Mouse (Mus musculus): ENCODE data around the gene Hint1. TPM values are rescaled to one million over a fixed set of nuclear protein-coding genes. Genes with fewer than 3 reads are reported as not detected.

The Hint1 gene
- polyA plus RNA-seq, 3 experiments from 2014 or later: 423 to 700 (median 441) TPM

Other genes with a start within 250 kb of the Hint1 start
- 100 to 1,000 TPM; 243 to 360 (median 322) TPM for gene Cdc42se2, start 78.7 kb upstream of the Hint1 start, polyA plus RNA-seq (2017; shearing (Covaris generic))
- gene Lyrm7, start 5.5 kb upstream of the Hint1 start, polyA plus RNA-seq (2017; shearing (Covaris generic)): 1 to 10 TPM; 3.4 to 6.4 (median 3.7) TPM
- 1 to 10 TPM in 1 of 3 experiments, under 1 TPM in 2; 0.67 to 1.6 (median 0.85) TPM for gene Gpx3, start 36.1 kb downstream of the Hint1 start, polyA plus RNA-seq (2017; shearing (Covaris generic))
- 100 to 1,000 TPM in 2 of 3 experiments, 10 to 100 TPM in 1; 64.4 to 113 (median 110) TPM for gene Tnip1, start 96.5 kb downstream of the Hint1 start, polyA plus RNA-seq (2017; shearing (Covaris generic))
- gene Anxa6, start 167.1 kb downstream of the Hint1 start, polyA plus RNA-seq (2017; shearing (Covaris generic)): 100 to 1,000 TPM; 347 to 625 (median 370) TPM
- 10 to 100 TPM; 75.5 to 92.6 (median 81.1) TPM for gene Ccdc69, start 211.7 kb downstream of the Hint1 start, polyA plus RNA-seq (2017; shearing (Covaris generic))
- 100 to 1,000 TPM; 118 to 154 (median 154) TPM for gene Gm2a, start 231.7 kb downstream of the Hint1 start, polyA plus RNA-seq (2017; shearing (Covaris generic))

All from inflammation-experienced regulatory T-cells, adult 6 months (primary cell).